Mouse (Mus musculus) olfactory bulb, adult 2 months (tissue): ENCODE data around the gene Ccdc13.

Source experiments
- CTCF ChIP-seq: fragments of 200-500 bp; IDR thresholded peaks from 2 replicates; pipeline ENCODE4 v1.5.1; 2012; ENCODE audit warnings: low read depth, mild to moderate bottlenecking, low read length, moderate library complexity; ENCODE audit not compliant: insufficient read depth
- POLR2A ChIP-seq: fragments of 200-500 bp; IDR thresholded peaks from 2 replicates; pipeline ENCODE4 v1.6.1; 2012; ENCODE audit warnings: mild to moderate bottlenecking, low read depth, low read length, moderate library complexity; ENCODE audit not compliant: insufficient read depth

GRCm38 (mm10) chr9:121752774-121753173 lies 86.5 kb downstream of the Ccdc13 start:
- TF ChIP-seq CTCF (no peak), POLR2A (no peak)
